Mouse (Mus musculus) kidney, postnatal 14 days (tissue): ENCODE data around the gene Rlf.

Experiments
- DNase-seq: peaks from one replicate; pipeline ENCODE4 v3.0.0; 2022; ENCODE audit warnings: mixed read lengths

Rlf gene

DNA sequence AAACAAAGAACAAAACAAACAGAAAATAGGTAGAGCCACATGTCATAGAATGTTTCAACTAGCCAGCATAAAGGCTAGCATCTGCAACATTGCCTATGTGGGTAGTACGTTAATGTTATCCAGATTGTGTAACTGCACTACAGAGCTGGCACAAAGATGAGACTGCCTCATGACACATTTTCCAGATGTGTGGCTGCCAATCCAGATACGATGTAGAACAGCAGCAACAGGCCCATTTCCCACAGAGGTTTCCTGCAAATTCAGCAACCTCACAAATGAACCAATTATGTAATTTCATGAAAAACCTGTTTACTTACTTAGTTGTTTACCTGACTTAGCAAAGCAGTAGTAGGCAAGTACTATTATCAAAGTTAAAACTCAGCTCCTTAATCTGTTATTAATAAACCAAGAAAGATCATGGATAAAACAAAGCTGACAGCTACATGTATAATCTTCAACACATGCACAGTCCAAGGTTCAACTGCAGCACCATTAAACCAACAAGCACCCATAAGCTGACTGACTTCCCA lies 51.3 kb downstream of the Rlf start:
- no peak for DNase-seq

DNA sequence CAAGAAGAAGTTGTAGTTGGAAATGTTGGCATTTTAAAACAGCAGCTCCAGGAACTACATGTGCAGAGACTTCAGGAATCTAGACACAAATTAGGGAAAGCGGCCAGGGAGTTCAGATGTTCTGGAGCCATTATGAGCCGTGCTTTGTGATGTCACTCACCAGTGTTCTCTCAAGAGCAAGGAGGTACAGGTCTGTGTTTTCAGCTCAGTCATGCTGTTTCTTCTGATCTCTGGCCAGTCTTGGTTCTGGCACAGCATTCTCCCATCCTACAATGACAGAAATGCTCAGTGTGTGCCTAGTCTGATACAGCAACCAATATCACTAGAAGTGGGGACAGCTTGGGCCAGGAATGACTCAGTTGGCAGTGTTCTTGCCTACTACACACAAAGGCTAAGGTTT lies 105.8 kb downstream of the Rlf start, which contains the start of gene Tmco2:
Gene Tmco2 (minus strand): TSS at position 101 of the 400 bp plus-strand sequence.
- DNase-seq = no peak

DNA sequence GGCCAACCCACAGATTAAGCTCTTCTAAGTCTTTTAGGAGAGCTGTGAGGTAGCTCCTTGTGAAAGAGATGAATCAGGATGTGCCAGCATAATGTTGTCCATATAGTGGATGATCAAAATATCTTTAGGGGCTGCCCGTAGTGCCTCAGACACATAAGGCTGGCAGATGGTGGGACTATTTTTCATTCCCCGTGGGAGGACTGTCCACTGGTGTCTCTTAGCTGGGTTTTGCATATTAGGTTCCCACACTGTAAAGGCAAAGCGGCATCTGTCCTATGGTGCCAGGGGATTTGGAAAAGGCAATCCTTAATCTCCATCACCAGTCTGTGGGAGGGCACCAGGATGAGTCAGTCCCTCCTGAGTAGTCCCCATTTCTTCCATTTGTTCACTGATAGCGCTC lies 111.6 kb downstream of the Rlf start:
- no peak for DNase-seq

DNA sequence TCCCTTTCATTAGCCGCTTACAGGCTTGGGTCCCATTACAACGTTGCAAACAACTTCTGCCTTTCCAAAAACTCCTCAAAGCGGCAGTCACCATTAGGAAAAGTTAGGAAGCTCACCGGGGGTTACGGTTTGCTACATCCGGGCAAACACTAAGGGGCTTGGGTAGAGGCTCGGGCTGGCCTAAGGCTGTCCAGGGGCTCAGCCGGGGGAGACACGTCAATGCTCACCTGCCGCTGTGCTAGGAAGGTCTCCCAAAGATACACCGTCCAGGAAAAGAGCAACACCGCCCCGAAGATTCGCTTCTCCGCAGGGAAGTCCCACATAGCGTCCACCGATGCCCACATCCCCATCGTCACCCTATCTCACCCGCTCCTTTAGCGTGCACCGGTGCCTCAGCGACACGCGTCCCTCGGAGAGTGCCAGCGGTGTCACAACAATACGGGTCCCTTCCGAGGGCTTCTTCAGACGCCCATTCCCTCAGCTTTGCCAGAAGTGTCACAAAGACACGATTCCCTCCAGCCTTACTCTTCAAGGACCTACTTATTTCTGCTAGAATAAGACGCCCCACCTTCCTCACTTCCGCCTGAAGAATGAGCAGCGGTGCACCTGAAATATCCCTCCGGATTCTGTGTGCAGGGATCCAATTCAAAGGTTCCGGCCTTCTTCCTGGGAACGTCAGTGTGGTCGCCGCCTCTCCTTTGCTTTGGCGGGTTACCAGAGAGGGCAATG lies 117.1 kb downstream of the Rlf start, which contains the start of gene Zmpste24:
Gene Zmpste24 (minus strand): TSS at position 592 of the 729 bp plus-strand sequence.
- peak; percentile 89 for DNase-seq
